Mouse (Mus musculus): Measurements from ENCODE around the gene Slc39a2. TPM values are rescaled to one million over a fixed set of nuclear protein-coding genes. Genes with fewer than 3 reads are reported as not detected.

Slc39a2 gene
- polyA plus RNA-seq, 1 experiment from 2014 or later = 0.65 TPM

- DNase-seq (ENCODE audit: low spot score) = no peak
- H3K4me1 ChIP-seq = peaks cover 18% of the 10 kb centered on the region
- no peaks in the 10 kb centered on the region for H3K27me3 ChIP-seq (ENCODE audit: low read depth, poor library complexity, severe bottlenecking)
- 45% methylated on average over 6 of the region's 6 CpGs for WGBS
- H3K9me3 ChIP-seq (replicated peaks) = no peaks in the 10 kb centered on the region
- H3K27ac ChIP-seq (replicated peaks) = no peak overlapping the region
- H3K4me3 ChIP-seq = peak overlapping the region; percentile 78
- peaks cover 51% of the 10 kb centered on the region for H3K36me3 ChIP-seq
Observed at GRCm38 (mm10) chr14:51886051-51886450, 6.6 kb upstream of the Slc39a2 start.

- H3K9me3 ChIP-seq (replicated peaks) = no peaks in the 10 kb centered on the region
- H3K27ac ChIP-seq (replicated peaks) = no peak overlapping the region
- DNase-seq (ENCODE audit: low spot score) = no peak
- H3K27me3 ChIP-seq (ENCODE audit: low read depth, poor library complexity, severe bottlenecking) = no peaks in the 10 kb centered on the region
- peaks cover 22% of the 10 kb centered on the region for H3K4me1 ChIP-seq
- H3K36me3 ChIP-seq = peaks cover 67% of the 10 kb centered on the region
- no peak overlapping the region for H3K4me3 ChIP-seq
- WGBS = 90% methylated on average over 6 of the region's 6 CpGs
Observed at GRCm38 (mm10) chr14:51889833-51890232, 2.9 kb upstream of the Slc39a2 start.

- DNase-seq (ENCODE audit: low spot score) = no peak
- 0 out of 2 replicates have a peak, but pooled peaks cover 4% of the 10 kb centered on the region for H3K4me1 ChIP-seq
- 20% methylated on average over 10 of the region's 10 CpGs for WGBS
- no peak overlapping the region for H3K4me3 ChIP-seq
- H3K27ac ChIP-seq (replicated peaks) = no peak overlapping the region
- H3K36me3 ChIP-seq = peaks cover 49% of the 10 kb centered on the region
- no peaks in the 10 kb centered on the region for H3K27me3 ChIP-seq (ENCODE audit: low read depth, poor library complexity, severe bottlenecking)
- H3K9me3 ChIP-seq (replicated peaks) = no peaks in the 10 kb centered on the region
Observed at GRCm38 (mm10) chr14:51893094-51893794, 555 bp downstream of the Slc39a2 start.

GRCm38 (mm10) chr14:51893809-51894208 is 1.1 kb downstream of the Slc39a2 start:
- no peaks in the 10 kb centered on the region for H3K27me3 ChIP-seq (ENCODE audit: low read depth, poor library complexity, severe bottlenecking)
- 0 out of 2 replicates have a peak, but pooled peaks cover 4% of the 10 kb centered on the region for H3K4me1 ChIP-seq
- 65% methylated on average over 3 of the region's 3 CpGs for WGBS
- no peaks in the 10 kb centered on the region for H3K9me3 ChIP-seq (replicated peaks)
- no peak overlapping the region for H3K4me3 ChIP-seq
- H3K27ac ChIP-seq (replicated peaks) = no peak overlapping the region
- H3K36me3 ChIP-seq = peaks cover 43% of the 10 kb centered on the region
- no peak for DNase-seq (ENCODE audit: low spot score)

GRCm38 (mm10) chr14:51895071-51895470 is 2.4 kb downstream of the Slc39a2 start:
- Histone ChIP-seq H3K27ac (replicated peaks) (no peak overlapping the region; the same call in 1 of the 2 replicates), H3K4me1 (0 out of 2 replicates have a peak, but pooled peaks cover 4% of the 10 kb centered on the region), H3K4me3 (no peak overlapping the region), H3K36me3 (peaks cover 31% of the 10 kb centered on the region), H3K27me3 (ENCODE audit: low read depth, poor library complexity, severe bottlenecking) (no peaks in the 10 kb centered on the region), H3K9me3 (replicated peaks) (no peaks in the 10 kb centered on the region)
- no peak for DNase-seq (ENCODE audit: low spot score)
- 81% methylated on average over 14 of the region's 14 CpGs for WGBS

- no peaks in the 10 kb centered on the region for H3K9me3 ChIP-seq (replicated peaks)
- no peak overlapping the region for H3K4me3 ChIP-seq
- H3K27me3 ChIP-seq (ENCODE audit: low read depth, poor library complexity, severe bottlenecking) = no peaks in the 10 kb centered on the region
- peaks cover 21% of the 10 kb centered on the region for H3K36me3 ChIP-seq
- WGBS = 81% methylated on average over 6 of the region's 6 CpGs
- 0 out of 2 replicates have a peak, but pooled peaks cover 4% of the 10 kb centered on the region for H3K4me1 ChIP-seq
- H3K27ac ChIP-seq (replicated peaks) = no peak overlapping the region
- DNase-seq (ENCODE audit: low spot score) = no peak
Observed at GRCm38 (mm10) chr14:51896019-51896418, 3.3 kb downstream of the Slc39a2 start.

- Histone ChIP-seq H3K27ac (replicated peaks) (no peak overlapping the region), H3K27me3 (ENCODE audit: low read depth, poor library complexity, severe bottlenecking) (no peaks in the 10 kb centered on the region)
- no peak for DNase-seq (ENCODE audit: low spot score)
Observed at GRCm38 (mm10) chr14:51896539-51897170, 4.0 kb downstream of the Slc39a2 start.

GRCm38 (mm10) chr14:51899351-51899750 is 6.7 kb downstream of the Slc39a2 start:
- DNase-seq (ENCODE audit: low spot score) = no peak
- Histone ChIP-seq H3K4me1 (no peaks in the 10 kb centered on the region), H3K27me3 (ENCODE audit: low read depth, poor library complexity, severe bottlenecking) (no peaks in the 10 kb centered on the region), H3K27ac (replicated peaks) (no peak overlapping the region), H3K36me3 (peaks cover 7% of the 10 kb centered on the region), H3K4me3 (no peak overlapping the region), H3K9me3 (replicated peaks) (no peaks in the 10 kb centered on the region)
- 97% methylated on average over 1 of the region's 1 CpGs for WGBS

More at GRCm38 (mm10) chr14:51896539-51897170, 4.0 kb downstream of the Slc39a2 start:
- Histone ChIP-seq H3K9me3 (replicated peaks) (no peaks in the 10 kb centered on the region), H3K4me1 (0 out of 2 replicates have a peak, but pooled peaks cover 4% of the 10 kb centered on the region), H3K36me3 (peaks cover 15% of the 10 kb centered on the region), H3K4me3 (no peak overlapping the region)
- 88% methylated on average over 8 of the region's 8 CpGs for WGBS

- Histone ChIP-seq H3K27ac (replicated peaks) (no peak overlapping the region), H3K36me3 (no peaks in the 10 kb centered on the region), H3K27me3 (ENCODE audit: low read depth, poor library complexity, severe bottlenecking) (no peaks in the 10 kb centered on the region), H3K9me3 (replicated peaks) (no peaks in the 10 kb centered on the region), H3K4me1 (peaks cover 6% of the 10 kb centered on the region; the same call in 1 of the 2 replicates), H3K4me3 (no peak overlapping the region)
- DNase-seq (ENCODE audit: low spot score) = peak; percentile 80
- 60% methylated on average over 9 of the region's 9 CpGs for WGBS
Observed at GRCm38 (mm10) chr14:51902806-51903710, 10.4 kb downstream of the Slc39a2 start.

GRCm38 (mm10) chr14:51903782-51904181 is 11.1 kb downstream of the Slc39a2 start:
- DNase-seq (ENCODE audit: low spot score) = no peak
- 92% methylated on average over 9 of the region's 9 CpGs for WGBS
- Histone ChIP-seq H3K4me1 (peaks cover 6% of the 10 kb centered on the region; the same call in 1 of the 2 replicates), H3K36me3 (no peaks in the 10 kb centered on the region), H3K4me3 (no peak overlapping the region), H3K9me3 (replicated peaks) (no peaks in the 10 kb centered on the region), H3K27ac (replicated peaks) (0 out of 2 replicates have a peak overlapping the region, but pooled peaks have one; percentile 1), H3K27me3 (ENCODE audit: low read depth, poor library complexity, severe bottlenecking) (no peaks in the 10 kb centered on the region)

- Histone ChIP-seq H3K27me3 (ENCODE audit: low read depth, poor library complexity, severe bottlenecking) (no peaks in the 10 kb centered on the region), H3K4me1 (peaks cover 6% of the 10 kb centered on the region; the same call in 1 of the 2 replicates), H3K9me3 (replicated peaks) (no peaks in the 10 kb centered on the region), H3K36me3 (no peaks in the 10 kb centered on the region), H3K27ac (replicated peaks) (no peak overlapping the region), H3K4me3 (no peak overlapping the region)
- DNase-seq (ENCODE audit: low spot score) = no peak
- WGBS = 78% methylated on average over 7 of the region's 7 CpGs
Observed at GRCm38 (mm10) chr14:51904706-51905105, 12.0 kb downstream of the Slc39a2 start.

GRCm38 (mm10) chr14:51906102-51906501 is 13.4 kb downstream of the Slc39a2 start:
- H3K27ac ChIP-seq (replicated peaks) = no peak overlapping the region
- no peak overlapping the region for H3K4me3 ChIP-seq
- H3K27me3 ChIP-seq (ENCODE audit: low read depth, poor library complexity, severe bottlenecking) = peaks cover 3% of the 10 kb centered on the region
- DNase-seq (ENCODE audit: low spot score) = no peak
- 93% methylated on average over 11 of the region's 11 CpGs for WGBS
- no peaks in the 10 kb centered on the region for H3K36me3 ChIP-seq
- no peaks in the 10 kb centered on the region for H3K9me3 ChIP-seq (replicated peaks)
- H3K4me1 ChIP-seq = peaks cover 6% of the 10 kb centered on the region; the same call in 1 of the 2 replicates
